Mouse (Mus musculus) CD4-positive, CD25-positive, alpha-beta regulatory T cell, adult 2 months (primary cell): ENCODE measurements around the gene Rpl7l1.
A peak's percentile ranks its signal among the peaks of the same experiment; 100 is the strongest.

ENCODE experiments used
- DNase-seq: peaks from one replicate; pipeline ENCODE4 v3.0.0-alpha.2; 2012; ENCODE audit warnings: low read depth, low spot score

Rpl7l1 gene

DNA sequence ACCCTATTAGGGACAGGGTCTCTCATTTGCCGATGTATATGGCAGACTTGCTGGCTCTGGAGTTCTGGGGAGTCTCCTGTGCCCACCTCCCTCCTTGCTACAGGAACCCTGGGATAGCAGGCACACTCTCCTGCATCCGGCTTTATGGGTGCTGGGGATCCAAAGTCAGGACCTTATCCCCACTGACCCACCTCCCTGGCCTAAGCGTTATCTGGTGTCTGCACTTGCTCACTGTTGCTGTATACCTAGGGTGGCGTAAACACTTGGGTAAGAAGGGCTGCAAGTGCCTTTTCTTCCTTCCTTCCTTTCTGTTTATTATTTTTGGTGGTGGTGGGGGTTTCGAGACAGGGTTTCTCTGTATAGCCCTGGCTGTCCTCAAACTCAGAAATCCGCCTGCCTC is 41.2 kb downstream of the Rpl7l1 start:
- no peak for DNase-seq

DNA sequence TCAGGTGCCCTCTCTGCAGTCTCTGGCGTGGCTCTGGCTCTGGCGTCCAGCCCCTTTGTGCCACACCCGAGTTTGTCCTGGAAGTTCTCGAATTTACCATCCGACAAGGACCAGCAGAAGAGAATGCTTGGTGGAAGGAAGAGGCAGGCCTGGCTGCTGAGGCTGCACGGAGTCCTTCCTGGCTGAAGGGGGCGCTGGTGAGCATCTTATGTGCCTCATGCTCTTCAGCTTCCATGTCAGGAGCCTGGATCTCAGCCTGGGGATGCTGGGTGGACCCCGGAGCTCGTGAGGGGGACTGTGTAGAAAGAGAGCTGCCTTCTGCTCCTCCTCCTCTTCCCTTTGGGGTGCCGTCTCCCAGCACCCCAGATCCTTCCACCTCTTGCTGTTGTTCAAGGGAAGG is 46.3 kb downstream of the Rpl7l1 start:
- DNase-seq = peak; percentile 71

- DNase-seq = no peak
Measured at GRCm38 (mm10) chr17:46735287-46735686, 47.2 kb downstream of the Rpl7l1 start.

DNA sequence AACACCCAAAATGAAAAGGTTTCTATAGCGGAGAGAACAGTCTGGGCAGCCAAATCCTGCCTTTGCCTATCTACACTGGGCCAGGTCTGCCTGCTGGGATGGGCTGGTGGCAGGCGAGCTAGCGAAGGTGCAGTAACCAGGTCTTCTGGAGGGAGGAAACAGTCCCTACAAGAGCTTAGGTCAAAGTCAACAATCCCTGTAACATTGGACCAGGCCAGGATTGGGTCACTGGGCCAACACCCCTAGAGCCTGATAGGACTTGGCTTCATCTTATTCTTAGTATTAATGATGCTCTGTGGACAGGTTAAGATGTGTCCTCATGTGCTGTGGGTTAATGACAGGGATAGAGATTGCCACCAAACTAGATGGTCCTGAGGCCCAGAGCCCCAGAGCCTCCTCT is 48.4 kb downstream of the Rpl7l1 start:
- DNase-seq = no peak

DNA sequence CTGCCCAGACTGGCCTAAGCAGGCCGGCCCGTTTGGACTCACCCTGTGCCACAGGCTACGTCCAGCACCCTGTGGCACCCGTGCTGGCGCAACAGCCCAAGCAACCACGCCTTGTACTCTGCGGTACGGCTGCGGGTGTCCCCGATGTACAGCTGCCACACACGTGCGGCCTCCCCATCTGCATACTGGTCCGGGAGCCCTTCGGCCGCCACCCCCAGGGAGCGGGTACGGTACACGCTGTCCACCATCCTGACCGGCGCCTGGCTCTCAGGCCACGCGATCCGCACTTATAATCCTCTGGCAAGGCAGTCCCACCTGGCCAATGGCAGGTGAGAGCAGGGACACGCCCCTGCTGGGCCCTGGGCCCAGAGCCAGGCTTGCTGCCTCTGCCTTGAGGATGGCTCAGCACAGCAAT is 53.6 kb downstream of the Rpl7l1 start, which contains the start of gene Gnmt:
Gene Gnmt, minus strand, starts transcription at position 265 of the 415 bp plus-strand sequence.
- DNase-seq = no peak

DNA sequence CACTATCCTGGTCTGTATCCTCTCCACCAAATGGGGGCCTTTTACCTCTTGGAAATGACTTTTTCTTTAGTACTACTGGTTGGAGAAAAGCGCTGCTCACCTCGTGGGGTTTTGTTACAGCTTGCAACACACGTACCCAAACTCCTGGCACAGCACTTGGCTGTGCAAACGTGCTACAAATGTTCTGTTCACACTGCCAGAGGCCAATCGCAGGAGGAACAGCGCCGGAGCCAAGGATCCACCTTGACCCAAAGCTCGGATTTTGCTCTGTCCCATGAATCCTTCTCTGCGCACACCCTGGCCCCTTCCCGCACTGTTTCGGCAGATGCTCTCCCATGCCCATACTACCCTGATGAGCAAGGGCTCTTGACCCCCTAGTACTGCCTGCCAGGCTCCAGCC is 54.0 kb downstream of the Rpl7l1 start:
- DNase-seq = no peak

DNA sequence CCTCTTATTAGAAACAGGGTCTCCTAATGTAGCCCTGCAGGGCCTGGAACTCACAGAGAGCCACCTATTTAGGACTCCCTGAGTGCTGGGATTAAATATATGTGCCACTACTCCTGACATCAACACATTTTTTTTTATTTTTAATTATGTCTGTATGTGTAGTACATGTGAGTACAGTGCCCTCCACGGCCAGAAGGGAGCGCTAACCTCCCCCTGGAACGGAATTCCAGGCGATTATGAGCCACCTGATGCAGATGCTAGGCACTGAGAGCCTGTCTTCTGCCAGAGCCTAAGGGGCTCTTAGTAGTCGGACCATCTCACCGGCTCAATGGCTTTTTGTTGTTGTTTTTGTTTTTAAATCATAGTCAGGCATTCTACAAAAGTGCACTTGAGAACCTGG is 54.5 kb downstream of the Rpl7l1 start:
- no peak for DNase-seq

DNA sequence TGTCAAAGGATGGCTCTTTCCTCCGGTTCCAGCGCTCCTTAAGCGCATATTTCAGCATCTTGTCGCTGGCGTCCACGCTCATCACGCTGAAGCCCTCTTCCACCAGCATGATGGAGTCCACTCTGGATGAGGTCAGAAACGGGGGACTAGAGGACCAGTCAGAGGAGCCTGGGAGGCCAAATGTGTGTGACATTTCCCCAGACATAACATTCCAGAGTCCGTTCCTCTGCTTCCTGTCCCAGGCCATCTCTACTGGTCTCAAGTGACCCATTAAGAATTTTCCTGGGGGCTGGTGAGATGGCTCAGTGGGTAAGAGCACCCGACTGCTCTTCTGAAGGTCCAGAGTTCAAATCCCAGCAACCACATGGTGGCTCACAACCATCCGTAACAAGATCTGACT is 55.2 kb downstream of the Rpl7l1 start:
- DNase-seq = no peak

DNA sequence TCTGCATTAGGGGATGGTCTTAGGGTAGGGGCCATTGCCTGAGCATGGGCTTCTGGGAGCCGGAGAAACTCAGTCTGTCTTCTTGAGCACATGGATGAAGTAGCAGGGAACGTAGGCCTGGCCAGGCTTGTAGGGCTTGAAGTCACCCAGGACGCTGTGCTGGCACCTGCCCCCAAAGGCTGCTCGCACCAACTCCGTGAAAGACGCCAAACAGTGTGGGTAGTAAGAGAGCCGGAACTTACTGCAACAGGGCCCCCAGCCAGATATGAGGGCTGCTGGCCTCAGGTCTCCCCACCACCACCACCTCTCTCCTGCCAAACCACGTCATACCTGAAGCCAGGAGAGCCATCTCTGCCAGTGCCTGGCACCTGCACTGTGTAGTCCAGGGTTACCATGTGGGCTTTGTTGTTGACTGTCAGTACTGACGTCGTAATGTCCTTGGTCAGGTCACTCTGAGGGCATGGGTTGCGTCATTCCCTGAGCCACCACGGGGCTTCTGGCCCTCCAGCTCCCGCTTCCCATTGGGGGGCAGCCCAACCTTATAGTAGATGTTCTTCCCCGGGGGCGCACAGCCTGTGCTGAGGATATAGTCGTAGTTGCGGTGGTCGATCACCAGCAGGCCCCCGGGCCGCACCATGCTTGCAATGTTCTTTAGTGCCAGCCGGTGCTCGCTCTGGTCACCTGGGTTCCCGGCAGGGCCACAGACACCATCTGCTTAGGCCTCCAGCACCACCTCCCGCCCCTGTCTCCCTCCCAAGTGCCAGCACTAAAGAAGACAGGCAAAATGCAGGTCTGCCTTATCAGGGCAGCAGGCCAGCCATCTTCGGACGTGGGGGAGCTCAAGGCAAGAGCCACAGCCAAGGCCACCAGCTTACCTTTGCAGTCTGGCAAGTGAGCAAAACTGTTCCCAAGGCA is 56.5 kb downstream of the Rpl7l1 start:
- no peak for DNase-seq

- peak; percentile 75 for DNase-seq
Measured at GRCm38 (mm10) chr17:46725273-46725672, 57.2 kb downstream of the Rpl7l1 start.

GRCm38 (mm10) chr17:46724477-46725084 is 57.9 kb downstream of the Rpl7l1 start:
- no peak for DNase-seq
